Mouse (Mus musculus) CH12.LX (cell line): Measurements from ENCODE around the gene Dlx3. TPM values are rescaled to one million over a fixed set of nuclear protein-coding genes. Genes with fewer than 3 reads are reported as not detected.

ENCODE experiments used
- DNase-seq: peaks from one replicate; pipeline ENCODE4 v3.0.0-alpha.2; 2013; ENCODE audit errors: extremely low read depth
- H3K27ac ChIP-seq: 2 replicates; pipeline ENCODE4 v1.5.1; 2012; ENCODE audit warnings: low read depth, mild to moderate bottlenecking, control low read depth, moderate library complexity; ENCODE audit not compliant: insufficient read depth
- H3K27me3 ChIP-seq: replicated peaks from 2 replicates; pipeline ENCODE3; 2012; ENCODE audit warnings: inconsistent platforms
- H3K36me3 ChIP-seq, 2 experiments: replicated peaks in 1 of 2; 2 replicates each; pipeline versions ENCODE3 to v1.6.1; 2012; ENCODE audit warnings: inconsistent platforms in 1 of 2, low read length in 1 of 2, mild to moderate bottlenecking in 1 of 2, mixed read lengths in 1 of 2, moderate library complexity in 1 of 2; ENCODE audit not compliant: control insufficient read depth in 1 of 2, insufficient read depth in 1 of 2
- H3K4me1 ChIP-seq, 2 experiments: 2 replicates each; pipeline ENCODE4 v1.6.1; 2012; ENCODE audit warnings: inconsistent platforms in 1 of 2, moderate library complexity in 1 of 2; ENCODE audit not compliant: insufficient read depth in 2 of 2, control insufficient read depth in 1 of 2
- H3K4me2 ChIP-seq: 2 replicates; pipeline ENCODE4 v1.6.1; 2012; ENCODE audit warnings: low read depth, mild to moderate bottlenecking, control low read depth; ENCODE audit not compliant: poor library complexity, insufficient read depth, severe bottlenecking
- H3K4me3 ChIP-seq, 3 experiments: fragments of 150-350 bp in 1 of 3; sonication (generic) in 1 of 3; replicated peaks in 1 of 3; 2 replicates each; pipeline versions ENCODE3 to v1.5.1; 2011 to 2012; ENCODE audit warnings: low read depth in 2 of 3, low read length in 2 of 3, mild to moderate bottlenecking in 2 of 3, moderate library complexity in 2 of 3, control low read depth in 1 of 3, improper control_type of control experiment in 1 of 3, inconsistent platforms in 1 of 3, mixed read lengths in 1 of 3; ENCODE audit not compliant: poor library complexity in 1 of 3
- H3K79me2 ChIP-seq: replicated peaks from 2 replicates; pipeline ENCODE4 v1.6.1; 2012; ENCODE audit warnings: mild to moderate bottlenecking, moderate library complexity; ENCODE audit not compliant: control insufficient read depth, poor library complexity, insufficient read depth, severe bottlenecking; ENCODE audit errors: extremely low read depth
- H3K9ac ChIP-seq: 2 replicates; pipeline ENCODE4 v1.6.1; 2012; ENCODE audit warnings: low read depth, mild to moderate bottlenecking, control low read depth, moderate library complexity; ENCODE audit not compliant: insufficient read depth
- H3K9me3 ChIP-seq: replicated peaks from 2 replicates; pipeline ENCODE3; 2012; ENCODE audit warnings: low read length, inconsistent platforms, mixed read lengths
- CTCF ChIP-seq, 2 experiments: IDR thresholded peaks in 1 of 2; conservative IDR thresholded peaks in 1 of 2; 2 replicates each; pipeline ENCODE4 v1.5.1; 2011 to 2012; ENCODE audit warnings: low read depth in 2 of 2, low read length in 2 of 2, improper control_type of control experiment in 1 of 2, inconsistent platforms in 1 of 2, mild to moderate bottlenecking in 1 of 2, moderate library complexity in 1 of 2
- E2F4 ChIP-seq: IDR thresholded peaks from 2 replicates; pipeline ENCODE4 v1.6.1; 2011; ENCODE audit warnings: low read depth, low read length, improper control_type of control experiment; ENCODE audit not compliant: insufficient replicate concordance
- ELF1 ChIP-seq: IDR thresholded peaks from 2 replicates; pipeline ENCODE4 v1.6.1; 2014; ENCODE audit warnings: low read depth, mild to moderate bottlenecking, inconsistent platforms, low read length, improper control_type of control experiment
- GABPA ChIP-seq: IDR thresholded peaks from 2 replicates; pipeline ENCODE4 v1.6.1; 2012; ENCODE audit warnings: low read depth, low read length, improper control_type of control experiment, inconsistent platforms; ENCODE audit not compliant: insufficient replicate concordance
- HCFC1 ChIP-seq: IDR thresholded peaks from 2 replicates; pipeline ENCODE4 v1.6.1; 2012; ENCODE audit warnings: low read depth, mild to moderate bottlenecking, inconsistent platforms, low read length, improper control_type of control experiment
- JUN ChIP-seq: IDR thresholded peaks from 2 replicates; pipeline ENCODE4 v1.6.1; 2011; ENCODE audit warnings: low read depth, mild to moderate bottlenecking, low read length, improper control_type of control experiment, moderate library complexity; ENCODE audit not compliant: insufficient read depth
- JUND ChIP-seq: conservative IDR thresholded peaks from 2 replicates; pipeline ENCODE4 v1.6.1; 2011; ENCODE audit warnings: low read depth, low read length, improper control_type of control experiment
- MAFK ChIP-seq: IDR thresholded peaks from 2 replicates; pipeline ENCODE4 v1.6.1; 2011; ENCODE audit warnings: low read length, improper control_type of control experiment; ENCODE audit not compliant: insufficient replicate concordance
- MAX ChIP-seq: IDR thresholded peaks from 2 replicates; pipeline ENCODE4 v1.6.1; 2011; ENCODE audit warnings: low read length, improper control_type of control experiment
- MEF2A ChIP-seq: IDR thresholded peaks from 2 replicates; pipeline ENCODE4 v1.6.1; 2014; ENCODE audit warnings: low read depth, mild to moderate bottlenecking, inconsistent platforms, low read length, improper control_type of control experiment, borderline replicate concordance
- MXI1 ChIP-seq: IDR thresholded peaks from 2 replicates; pipeline ENCODE4 v1.6.1; 2011; ENCODE audit warnings: mild to moderate bottlenecking, low read depth, low read length, improper control_type of control experiment
- POLR2A ChIP-seq: IDR thresholded peaks from 2 replicates; pipeline ENCODE4 v1.6.1; 2011; ENCODE audit warnings: low read depth, mild to moderate bottlenecking, improper control_type of control experiment, low read length
- POLR2AphosphoS2 ChIP-seq: IDR thresholded peaks from 2 replicates; pipeline ENCODE4 v1.6.1; 2011; ENCODE audit warnings: low read depth, low read length, improper control_type of control experiment
- RAD21 ChIP-seq: IDR thresholded peaks from 2 replicates; pipeline ENCODE4 v1.6.1; 2011; ENCODE audit warnings: low read depth, mild to moderate bottlenecking, low read length, improper control_type of control experiment, moderate library complexity
- SMC3 ChIP-seq: IDR thresholded peaks from 2 replicates; pipeline ENCODE4 v1.6.1; 2011; ENCODE audit warnings: low read depth, low read length, improper control_type of control experiment
- TCF12 ChIP-seq: IDR thresholded peaks from 2 replicates; pipeline ENCODE4 v1.6.1; 2014; ENCODE audit warnings: low read depth, mild to moderate bottlenecking, inconsistent platforms, low read length, improper control_type of control experiment
- UBTF ChIP-seq: IDR thresholded peaks from 2 replicates; pipeline ENCODE4 v1.6.1; 2012; ENCODE audit warnings: low read depth, mild to moderate bottlenecking, inconsistent platforms, low read length, improper control_type of control experiment, moderate library complexity
- USF2 ChIP-seq: conservative IDR thresholded peaks from 2 replicates; pipeline ENCODE4 v1.6.1; 2011; ENCODE audit warnings: low read depth, low read length, improper control_type of control experiment
- ZC3H11A ChIP-seq: IDR thresholded peaks from 2 replicates; pipeline ENCODE4 v1.6.1; 2012; ENCODE audit warnings: low read depth, mild to moderate bottlenecking, inconsistent platforms, low read length, improper control_type of control experiment
- ZKSCAN1 ChIP-seq: IDR thresholded peaks from 2 replicates; pipeline ENCODE4 v1.6.1; 2012; ENCODE audit warnings: low read depth, inconsistent platforms, low read length, improper control_type of control experiment, borderline replicate concordance
- ZMIZ1 ChIP-seq: IDR thresholded peaks from 2 replicates; pipeline ENCODE4 v1.6.1; 2012; ENCODE audit warnings: low read depth, mild to moderate bottlenecking, inconsistent platforms, low read length, improper control_type of control experiment
- ZNF384 ChIP-seq: IDR thresholded peaks from 2 replicates; pipeline ENCODE4 v1.6.1; 2012; ENCODE audit warnings: low read depth, low read length, improper control_type of control experiment, inconsistent platforms
- dilution Hi-C: fragments of 300-500 bp; cut with MboI; formaldehyde crosslinking; loops from 2 replicates; pipeline ENCODE4 v1.14.3; 2020; ENCODE audit warnings: low sequenced_read_pairs; ENCODE audit not compliant: extremely low pct_unique_long_range_greater_than_20kb, extremely low pct_ligation_motif_present
- in situ Hi-C: fragments of 300-500 bp; cut with MboI; formaldehyde crosslinking; loops from 3 replicates; pipeline ENCODE4 v1.14.3; 2019; ENCODE audit warnings: low sequenced_read_pairs, low pct_ligation_motif_present, low pct_unique_long_range_greater_than_20kb, mixed read lengths
- polyA plus RNA-seq: library from polyadenylated mRNA; unstranded; fragments of >175 nt; gene quantifications from 2 replicates; pipeline ENCODE4 v1.2.1, GENCODE M21; 2012; ENCODE audit warnings: low read depth; ENCODE audit not compliant: insufficient read length
- total RNA-seq, 2 experiments: library from RNA; depleted of rRNA; stranded (reverse); fragments of 300-350 nt in 1 of 2; fragments of >200 nt in 1 of 2; gene quantifications; 2 replicates each; pipeline ENCODE4 v1.2.3; 2012 to 2014

Gene Dlx3
- total and polyA plus RNA-seq, 3 experiments, result 0.08 to 0.55 (median 0.17) TPM

GRCm38 (mm10) chr11:95133321-95133720 is 13.4 kb downstream of the Dlx3 start:
- Histone ChIP-seq H3K79me2 (no peaks in the 10 kb centered on the region), H3K9me3 (no peaks in the 10 kb centered on the region), H3K36me3 (no peaks in the 10 kb centered on the region), H3K9ac (no peak overlapping the region), H3K4me3 (no peak overlapping the region), H3K27ac (no peak overlapping the region), H3K4me1 (0 out of 4 replicates have a peak, but pooled peaks cover 0 to 3% of the 10 kb centered on the region in 2 experiments), H3K27me3 (peaks cover 92% of the 10 kb centered on the region)
- in situ Hi-C loops, result no loop called here
- dilution Hi-C loops, result loop anchor here (25.0 kb wide), 1 partner anchor 104 kb away; no protein-coding TSS in a partner anchor
- DNase-seq, result peak; percentile 28
- TF ChIP-seq UBTF, result no peak
- 0 out of 4 replicates have a peak, but pooled peaks of 1 of the 2 experiments have one; percentile 2 for TF ChIP-seq CTCF (conservative IDR thresholded peaks at IDR 0.05 in 1 of 2, IDR thresholded peaks at IDR 0.05 in 1 of 2; ENCODE audit: low read depth in 2 of 2, low read length in 2 of 2)
- 0 out of 2 replicates have a peak, but pooled peaks have one; percentile 28 for TF ChIP-seq ELF1
- TF ChIP-seq, all 38 proteins: peak for 2
- H3K4me2 ChIP-seq, result no peak overlapping the region

GRCm38 (mm10) chr11:95137281-95137680 is 17.4 kb downstream of the Dlx3 start:
- dilution Hi-C loops, result loop anchor here (25.0 kb wide), 1 partner anchor 100 kb away; no protein-coding TSS in a partner anchor
- H3K27me3 ChIP-seq, result peaks cover 93% of the 10 kb centered on the region
- in situ Hi-C loops, result no loop called here

GRCm38 (mm10) chr11:95139871-95140270 is 20.0 kb downstream of the Dlx3 start:
- Histone ChIP-seq H3K27ac (no peak overlapping the region), H3K9ac (no peak overlapping the region), H3K4me2 (no peak overlapping the region), H3K36me3 (no peaks in the 10 kb centered on the region), H3K9me3 (no peaks in the 10 kb centered on the region), H3K27me3 (peaks cover 97% of the 10 kb centered on the region), H3K79me2 (no peaks in the 10 kb centered on the region), H3K4me1 (peaks cover 0 to 2% of the 10 kb centered on the region in 2 experiments; a peak in 1 of 4 replicates), H3K4me3 (no peak overlapping the region)
- TF ChIP-seq JUND (no peak), ZMIZ1 (no peak), POLR2A (no peak), ZKSCAN1 (no peak), ZC3H11A (no peak), MXI1 (no peak), TCF12 (no peak), E2F4 (no peak), ZNF384 (no peak), MAX (no peak), GABPA (no peak), POLR2AphosphoS2 (no peak), RAD21 (no peak), HCFC1 (no peak), JUN (no peak), MEF2A (no peak), USF2 (no peak), SMC3 (no peak)
- in situ Hi-C loops (no loop called here), dilution Hi-C loops (loop anchor here (25.0 kb wide), 1 partner anchor 97 kb away; no protein-coding TSS in a partner anchor)
- no peak for DNase-seq

More at GRCm38 (mm10) chr11:95137281-95137680, 17.4 kb downstream of the Dlx3 start:
- Histone ChIP-seq H3K79me2 (no peaks in the 10 kb centered on the region), H3K4me1 (0 out of 4 replicates have a peak, but pooled peaks cover 0 to 3% of the 10 kb centered on the region in 2 experiments), H3K9ac (no peak overlapping the region), H3K27ac (no peak overlapping the region), H3K36me3 (no peaks in the 10 kb centered on the region), H3K4me3 (no peak overlapping the region), H3K4me2 (no peak overlapping the region), H3K9me3 (no peaks in the 10 kb centered on the region)
- no peak for DNase-seq
- no peak for TF ChIP-seq ZKSCAN1
- no peak for TF ChIP-seq MAFK
- TF ChIP-seq POLR2A, result no peak
